Mouse (Mus musculus): ENCODE measurements around the gene Gm10961. TPM values are rescaled to one million over a fixed set of nuclear protein-coding genes. Genes with fewer than 3 reads are reported as not detected.

Gm10961 gene
- polyA plus RNA-seq, 1 experiment from 2014 or later: not detected

DNA sequence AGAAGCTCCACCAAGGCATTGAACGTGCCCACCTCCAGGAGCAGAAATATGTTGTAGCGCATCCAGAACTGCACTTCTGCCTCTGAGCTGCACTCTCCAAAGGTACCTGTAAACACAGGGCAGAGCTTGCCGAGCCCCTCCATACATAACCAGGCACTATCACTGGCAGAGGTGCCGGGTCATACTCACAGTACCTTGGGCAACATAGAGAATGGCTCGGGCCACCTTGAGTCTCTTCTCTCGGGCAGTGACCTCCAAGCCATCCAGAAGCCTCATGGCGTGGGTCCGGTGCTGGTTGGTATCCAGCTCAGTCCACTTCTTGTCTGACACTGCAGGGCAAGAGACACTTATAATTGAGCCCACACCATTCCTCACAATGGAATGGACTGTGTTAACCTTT, 4.4 kb upstream of the Gm10961 start:
- no peak for ATAC-seq (ENCODE audit: low FRiP score)
- peaks cover 78% of the 10 kb centered on the region for H3K36me3 ChIP-seq (replicated peaks; ENCODE audit: control insufficient read depth, insufficient read depth)
- DNase-seq (ENCODE audit: low spot score): no peak
- no peak overlapping the region for H3K27ac ChIP-seq
- peaks cover 19% of the 10 kb centered on the region for H3K4me1 ChIP-seq (replicated peaks; ENCODE audit: control insufficient read depth, insufficient read depth, low read length)
- H3K9me3 ChIP-seq (ENCODE audit: control insufficient read depth, low read length): no peaks in the 10 kb centered on the region
- no peak overlapping the region for H3K4me3 ChIP-seq (replicated peaks; ENCODE audit: low read length)
- no peak overlapping the region for H3K4me2 ChIP-seq (replicated peaks)
- no peak overlapping the region for H3K9ac ChIP-seq
- H3K27me3 ChIP-seq (ENCODE audit: control insufficient read depth, insufficient read depth, low read length): no peaks in the 10 kb centered on the region
- WGBS: 97% methylated on average over 8 of the region's 8 CpGs

DNA sequence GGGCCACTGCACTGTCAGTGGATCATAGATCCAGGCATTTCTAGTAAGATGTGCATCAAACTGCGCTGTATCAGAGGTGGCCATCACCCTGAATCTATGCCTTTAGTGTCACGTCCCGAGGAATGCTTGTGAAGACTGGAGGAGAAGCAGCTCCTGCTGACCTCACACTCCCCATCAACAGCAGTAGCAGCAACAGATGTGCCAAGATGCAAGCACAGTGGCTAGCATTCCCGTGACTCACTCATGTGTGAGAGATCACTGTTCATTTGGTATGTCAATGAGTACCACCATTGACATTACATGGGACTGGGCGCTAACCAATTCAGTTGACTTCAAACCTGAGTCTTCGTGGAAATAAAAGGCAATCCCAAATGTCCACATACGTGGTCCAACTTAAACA, 3.5 kb upstream of the Gm10961 start:
- peaks cover 19% of the 10 kb centered on the region for H3K4me1 ChIP-seq (replicated peaks; ENCODE audit: control insufficient read depth, insufficient read depth, low read length)
- H3K4me2 ChIP-seq (replicated peaks): no peak overlapping the region
- no peak overlapping the region for H3K27ac ChIP-seq
- 86% methylated on average over 7 of the region's 7 CpGs for WGBS
- no peak overlapping the region for H3K4me3 ChIP-seq (replicated peaks; ENCODE audit: low read length)
- H3K36me3 ChIP-seq (replicated peaks; ENCODE audit: control insufficient read depth, insufficient read depth): peaks cover 69% of the 10 kb centered on the region
- H3K27me3 ChIP-seq (ENCODE audit: control insufficient read depth, insufficient read depth, low read length): no peaks in the 10 kb centered on the region
- H3K9me3 ChIP-seq (ENCODE audit: control insufficient read depth, low read length): no peaks in the 10 kb centered on the region
- ATAC-seq (ENCODE audit: low FRiP score) (no peak), DNase-seq (ENCODE audit: low spot score) (no peak)
- H3K9ac ChIP-seq: no peak overlapping the region

DNA sequence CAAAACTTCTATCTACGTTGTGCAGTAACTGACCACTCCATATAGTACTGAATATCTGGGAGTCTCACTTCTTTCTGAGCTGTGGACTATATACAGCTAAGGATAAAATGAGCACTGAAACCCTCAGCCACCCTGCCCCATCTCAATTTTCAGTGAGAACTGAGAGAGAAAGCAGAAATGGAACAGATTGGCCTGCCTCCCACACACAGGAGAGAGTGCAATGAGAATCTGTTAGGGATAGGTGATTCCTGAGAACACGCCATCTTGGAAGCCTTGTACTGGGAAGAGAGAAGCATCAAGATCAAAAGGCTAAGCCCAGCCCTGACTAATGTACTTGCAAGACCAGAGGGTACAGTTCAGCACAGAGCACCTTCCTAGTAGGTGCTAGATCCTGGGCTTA, 2.6 kb upstream of the Gm10961 start:
- no peaks in the 10 kb centered on the region for H3K9me3 ChIP-seq (ENCODE audit: control insufficient read depth, low read length)
- no peak overlapping the region for H3K4me2 ChIP-seq (replicated peaks)
- peaks cover 19% of the 10 kb centered on the region for H3K4me1 ChIP-seq (replicated peaks; ENCODE audit: control insufficient read depth, insufficient read depth, low read length)
- ATAC-seq (ENCODE audit: low FRiP score) (no peak), DNase-seq (ENCODE audit: low spot score) (no peak)
- H3K4me3 ChIP-seq (replicated peaks; ENCODE audit: low read length): no peak overlapping the region
- H3K9ac ChIP-seq: no peak overlapping the region
- peaks cover 60% of the 10 kb centered on the region for H3K36me3 ChIP-seq (replicated peaks; ENCODE audit: control insufficient read depth, insufficient read depth)
- H3K27me3 ChIP-seq (ENCODE audit: control insufficient read depth, insufficient read depth, low read length): no peaks in the 10 kb centered on the region
- 99% methylated on average over 2 of the region's 2 CpGs for WGBS
- no peak overlapping the region for H3K27ac ChIP-seq

DNA sequence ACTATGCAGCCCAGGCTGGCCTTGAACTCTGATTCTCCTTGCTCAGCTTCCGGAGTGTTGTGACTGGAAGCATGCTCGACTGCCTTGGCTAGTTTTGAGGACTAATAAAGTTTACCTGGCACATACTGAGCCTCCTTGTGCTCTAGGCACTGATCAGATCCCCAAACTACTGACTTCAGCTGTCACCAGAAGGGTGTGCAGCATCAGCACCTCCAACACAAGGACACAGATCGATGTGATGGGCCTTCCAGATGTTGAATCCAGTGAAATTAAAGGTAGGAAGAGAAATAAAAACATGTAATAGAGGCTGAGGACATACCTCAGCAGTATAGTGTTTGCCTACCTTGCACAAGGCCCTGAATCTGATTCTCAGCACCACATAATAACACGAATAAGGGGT, 1.7 kb upstream of the Gm10961 start:
- WGBS: 96% methylated on average over 4 of the region's 4 CpGs
- Histone ChIP-seq H3K4me1 (replicated peaks; ENCODE audit: control insufficient read depth, insufficient read depth, low read length) (peaks cover 19% of the 10 kb centered on the region), H3K9ac (no peak overlapping the region), H3K4me2 (replicated peaks) (no peak overlapping the region; the same call in 1 of the 2 replicates), H3K27me3 (ENCODE audit: control insufficient read depth, insufficient read depth, low read length) (no peaks in the 10 kb centered on the region), H3K36me3 (replicated peaks; ENCODE audit: control insufficient read depth, insufficient read depth) (peaks cover 51% of the 10 kb centered on the region), H3K4me3 (replicated peaks; ENCODE audit: low read length) (no peak overlapping the region), H3K27ac (no peak overlapping the region), H3K9me3 (ENCODE audit: control insufficient read depth, low read length) (no peaks in the 10 kb centered on the region)
- no peak for ATAC-seq (ENCODE audit: low FRiP score)
- DNase-seq (ENCODE audit: low spot score): no peak

DNA sequence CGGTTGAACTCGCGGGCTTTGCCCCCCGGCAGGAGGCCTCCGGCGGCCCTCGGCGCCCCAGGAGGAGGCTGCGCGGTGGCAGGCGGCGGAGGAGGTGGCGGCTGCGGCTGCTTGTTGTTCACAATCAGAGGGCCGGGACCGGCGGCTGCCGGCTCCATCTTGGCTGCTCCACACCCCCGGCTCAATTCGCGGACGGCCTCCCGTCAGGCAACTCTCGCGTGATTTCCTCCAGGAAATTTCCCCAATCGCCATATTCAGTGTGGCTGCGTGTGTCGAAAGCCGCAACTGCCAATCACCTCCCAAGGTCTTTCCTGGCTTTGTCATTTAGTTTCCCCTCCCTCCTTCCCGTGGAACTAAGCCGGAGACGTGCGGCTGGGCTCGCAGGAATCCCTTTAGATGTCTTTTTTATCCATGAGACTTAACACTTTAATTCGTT, 419 bp downstream of the Gm10961 start, which contains the start of gene Strip1:
Gene Strip1 (minus strand): TSS at position 172 of the 436 bp plus-strand sequence.
- DNase-seq (ENCODE audit: low spot score) (peak; percentile 96), ATAC-seq (ENCODE audit: low FRiP score) (peak; percentile 97)
- Histone ChIP-seq H3K9me3 (ENCODE audit: control insufficient read depth, low read length) (no peaks in the 10 kb centered on the region), H3K4me2 (replicated peaks) (peak within 1 kb of the TSS; percentile 74), H3K4me3 (replicated peaks; ENCODE audit: low read length) (peak within 1 kb of the TSS; percentile 92), H3K9ac (peak within 1 kb of the TSS; percentile 98), H3K27me3 (ENCODE audit: control insufficient read depth, insufficient read depth, low read length) (no peaks in the 10 kb centered on the region), H3K36me3 (replicated peaks; ENCODE audit: control insufficient read depth, insufficient read depth) (peaks cover 30% of the 10 kb centered on the region), H3K27ac (peak within 1 kb of the TSS; percentile 99), H3K4me1 (replicated peaks; ENCODE audit: control insufficient read depth, insufficient read depth, low read length) (peaks cover 19% of the 10 kb centered on the region)
- WGBS: under 1% methylated on average over 35 of the region's 35 CpGs

DNA sequence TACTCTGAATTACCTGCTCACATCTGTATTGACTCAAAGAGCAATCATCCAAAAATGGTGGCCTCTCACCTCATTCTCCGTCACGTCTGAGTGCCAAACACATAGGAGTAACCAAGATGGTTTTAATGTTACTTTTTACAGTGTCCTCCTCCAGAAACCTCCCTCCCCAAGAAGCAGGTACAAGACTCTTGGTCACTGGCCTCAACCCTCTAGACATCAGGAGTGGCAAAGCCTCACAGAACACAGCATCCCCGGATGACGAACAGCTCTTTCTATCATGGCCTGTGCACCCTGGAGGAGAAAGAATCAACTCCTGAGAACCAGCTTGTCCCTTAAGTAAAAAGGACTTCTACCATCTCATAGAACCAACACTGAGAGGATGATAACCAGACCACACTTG, 1.7 kb downstream of the Gm10961 start:
- peaks cover 18% of the 10 kb centered on the region for H3K36me3 ChIP-seq (replicated peaks; ENCODE audit: control insufficient read depth, insufficient read depth)
- H3K9ac ChIP-seq: no peak overlapping the region
- 95% methylated on average over 4 of the region's 4 CpGs for WGBS
- DNase-seq (ENCODE audit: low spot score) (no peak), ATAC-seq (ENCODE audit: low FRiP score) (no peak)
- no peaks in the 10 kb centered on the region for H3K27me3 ChIP-seq (ENCODE audit: control insufficient read depth, insufficient read depth, low read length)
- H3K27ac ChIP-seq: no peak overlapping the region
- peaks cover 19% of the 10 kb centered on the region for H3K4me1 ChIP-seq (replicated peaks; ENCODE audit: control insufficient read depth, insufficient read depth, low read length)
- no peak overlapping the region for H3K4me2 ChIP-seq (replicated peaks)
- no peak overlapping the region for H3K4me3 ChIP-seq (replicated peaks; ENCODE audit: low read length)
- no peaks in the 10 kb centered on the region for H3K9me3 ChIP-seq (ENCODE audit: control insufficient read depth, low read length)

DNA sequence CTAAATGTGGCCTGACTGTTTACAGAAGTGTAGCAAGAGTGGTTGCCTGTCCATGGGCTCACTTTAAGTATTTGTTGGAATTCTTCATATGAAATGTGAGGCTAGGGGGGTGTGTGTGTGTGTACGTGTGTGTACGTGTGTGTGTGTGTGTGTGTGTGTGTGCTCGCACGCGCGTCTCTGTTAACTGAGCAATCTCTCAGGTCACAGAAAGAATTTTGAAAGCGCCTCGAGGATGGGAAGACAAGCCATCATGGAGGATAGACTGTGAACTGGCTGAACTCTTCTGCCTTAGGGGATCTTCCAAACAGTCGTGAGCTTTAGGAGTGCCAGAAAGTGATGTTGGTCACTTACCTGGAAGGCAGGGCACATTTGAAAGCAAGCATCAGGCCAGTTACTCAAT, 2.8 kb downstream of the Gm10961 start:
- H3K27me3 ChIP-seq (ENCODE audit: control insufficient read depth, insufficient read depth, low read length): no peaks in the 10 kb centered on the region
- ATAC-seq (ENCODE audit: low FRiP score) (no peak), DNase-seq (ENCODE audit: low spot score) (no peak)
- peaks cover 16% of the 10 kb centered on the region for H3K4me1 ChIP-seq (replicated peaks; ENCODE audit: control insufficient read depth, insufficient read depth, low read length)
- WGBS: 95% methylated on average over 9 of the region's 9 CpGs
- no peak overlapping the region for H3K27ac ChIP-seq
- no peak overlapping the region for H3K4me3 ChIP-seq (replicated peaks; ENCODE audit: low read length)
- no peak overlapping the region for H3K9ac ChIP-seq
- H3K4me2 ChIP-seq (replicated peaks): no peak overlapping the region
- peaks cover 6% of the 10 kb centered on the region for H3K36me3 ChIP-seq (replicated peaks; ENCODE audit: control insufficient read depth, insufficient read depth)
- H3K9me3 ChIP-seq (ENCODE audit: control insufficient read depth, low read length): no peaks in the 10 kb centered on the region

DNA sequence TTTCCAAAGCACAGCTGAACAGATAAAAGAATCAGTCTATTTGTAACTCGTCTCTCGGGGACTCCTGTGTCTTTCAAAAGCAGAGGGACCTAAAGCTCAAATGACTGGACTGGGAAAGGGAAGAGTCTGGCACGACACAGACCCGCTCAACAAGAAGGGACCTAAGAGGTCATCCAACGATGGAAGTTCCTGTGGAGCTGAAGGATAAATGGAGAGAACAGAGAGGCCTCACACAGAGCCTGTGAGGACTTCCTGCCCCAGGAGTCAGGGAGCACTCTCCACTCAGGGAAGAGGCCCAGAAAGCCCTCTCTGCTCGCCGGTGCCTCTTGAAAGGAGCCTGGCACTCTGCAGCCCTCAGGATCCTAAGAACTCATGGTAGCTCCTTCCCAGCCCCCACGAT, 4.7 kb downstream of the Gm10961 start:
- 63% methylated on average over 8 of the region's 8 CpGs for WGBS
- no peak for ATAC-seq (ENCODE audit: low FRiP score)

DNA sequence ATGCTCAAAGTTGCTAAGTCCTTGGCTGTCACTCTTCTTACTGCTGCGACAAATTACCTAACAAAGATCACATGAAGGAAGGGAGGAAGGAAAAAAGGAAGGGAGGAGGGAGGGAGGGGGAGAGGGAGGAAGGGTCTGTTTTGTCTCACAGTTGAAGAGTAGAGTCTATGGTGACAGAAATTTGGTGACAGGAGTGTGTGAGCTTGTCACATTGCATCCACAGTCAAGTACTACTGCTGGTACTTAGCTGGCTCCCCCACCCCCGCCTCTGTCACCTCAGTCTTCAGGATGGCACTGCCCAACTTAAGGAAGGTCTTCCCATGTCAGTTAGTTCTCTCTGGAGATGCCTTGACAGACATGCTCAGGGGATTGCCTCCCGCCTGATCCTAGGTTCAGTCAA, 5.1 kb downstream of the Gm10961 start:
- Histone ChIP-seq H3K4me1 (replicated peaks; ENCODE audit: control insufficient read depth, insufficient read depth, low read length) (no peaks in the 10 kb centered on the region), H3K36me3 (replicated peaks; ENCODE audit: control insufficient read depth, insufficient read depth) (no peaks in the 10 kb centered on the region), H3K9me3 (ENCODE audit: control insufficient read depth, low read length) (no peaks in the 10 kb centered on the region), H3K9ac (no peak overlapping the region), H3K4me3 (replicated peaks; ENCODE audit: low read length) (no peak overlapping the region), H3K27ac (no peak overlapping the region), H3K27me3 (ENCODE audit: control insufficient read depth, insufficient read depth, low read length) (no peaks in the 10 kb centered on the region), H3K4me2 (replicated peaks) (no peak overlapping the region)
- ATAC-seq (ENCODE audit: low FRiP score): no peak
- WGBS: 78% methylated on average over 3 of the region's 3 CpGs
- no peak for DNase-seq (ENCODE audit: low spot score)

More for the DNA sequence above, 4.7 kb downstream of the Gm10961 start:
- H3K4me2 ChIP-seq (replicated peaks): no peak overlapping the region
- H3K4me1 ChIP-seq (replicated peaks; ENCODE audit: control insufficient read depth, insufficient read depth, low read length): no peaks in the 10 kb centered on the region
- H3K36me3 ChIP-seq (replicated peaks; ENCODE audit: control insufficient read depth, insufficient read depth): no peaks in the 10 kb centered on the region
- no peaks in the 10 kb centered on the region for H3K27me3 ChIP-seq (ENCODE audit: control insufficient read depth, insufficient read depth, low read length)
- no peaks in the 10 kb centered on the region for H3K9me3 ChIP-seq (ENCODE audit: control insufficient read depth, low read length)
- no peak overlapping the region for H3K27ac ChIP-seq
- no peak for DNase-seq (ENCODE audit: low spot score)
- no peak overlapping the region for H3K4me3 ChIP-seq (replicated peaks; ENCODE audit: low read length)
- no peak overlapping the region for H3K9ac ChIP-seq

DNA sequence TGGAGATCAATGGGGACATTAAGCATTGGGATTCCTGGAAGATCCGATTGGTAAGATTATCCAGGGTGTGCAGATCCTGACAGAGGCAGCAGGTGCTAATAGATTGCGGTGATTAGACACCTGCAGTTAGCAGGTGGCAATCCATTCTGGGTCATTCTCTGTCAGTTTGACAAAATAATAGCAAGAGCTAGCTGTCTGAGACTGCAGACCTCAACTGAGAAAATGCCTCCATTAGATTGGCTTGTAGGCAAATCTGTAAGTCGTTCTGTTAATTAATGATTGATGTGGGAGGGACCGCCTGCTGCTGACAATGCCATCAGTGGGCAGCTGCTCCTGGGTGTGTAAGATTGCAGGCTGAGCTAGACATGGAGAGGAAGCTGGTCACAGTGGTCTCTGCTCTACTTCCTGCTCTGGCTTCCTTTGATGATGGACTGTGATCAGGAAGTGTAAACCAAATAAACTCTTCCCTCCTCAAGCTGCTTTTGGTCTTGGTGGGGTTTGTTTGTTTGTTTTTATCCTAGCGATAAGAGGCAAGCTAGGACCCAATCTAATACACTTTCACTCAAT, 6.6 kb downstream of the Gm10961 start:
- ATAC-seq (ENCODE audit: low FRiP score) (no peak; the same call in 1 of the 2 replicates), DNase-seq (ENCODE audit: low spot score) (no peak)
- WGBS: 57% methylated on average over 5 of the region's 5 CpGs

More for the DNA sequence above, 6.6 kb downstream of the Gm10961 start:
- no peak overlapping the region for H3K4me3 ChIP-seq (replicated peaks; ENCODE audit: low read length)
- no peak overlapping the region for H3K9ac ChIP-seq
- no peak overlapping the region for H3K4me2 ChIP-seq (replicated peaks)
- no peaks in the 10 kb centered on the region for H3K36me3 ChIP-seq (replicated peaks; ENCODE audit: control insufficient read depth, insufficient read depth)
- no peaks in the 10 kb centered on the region for H3K27me3 ChIP-seq (ENCODE audit: control insufficient read depth, insufficient read depth, low read length)
- no peaks in the 10 kb centered on the region for H3K9me3 ChIP-seq (ENCODE audit: control insufficient read depth, low read length)
- H3K4me1 ChIP-seq (replicated peaks; ENCODE audit: control insufficient read depth, insufficient read depth, low read length): no peaks in the 10 kb centered on the region
- H3K27ac ChIP-seq: no peak overlapping the region

Measured in hindbrain, embryonic 14.5 days (tissue).